Mouse (Mus musculus): ENCODE data around the gene Mrpl51. TPM values are rescaled to one million over a fixed set of nuclear protein-coding genes. Genes with fewer than 3 reads are reported as not detected.
"Not testable (repeated sequence)": the region's sequence is repeated elsewhere in the genome, so short reads cannot be mapped to it uniquely, and the experiment has no call there.

Mrpl51 gene
- total RNA-seq, 2 experiments from 2014 or later, result 70.7 to 72.3 TPM

DNA sequence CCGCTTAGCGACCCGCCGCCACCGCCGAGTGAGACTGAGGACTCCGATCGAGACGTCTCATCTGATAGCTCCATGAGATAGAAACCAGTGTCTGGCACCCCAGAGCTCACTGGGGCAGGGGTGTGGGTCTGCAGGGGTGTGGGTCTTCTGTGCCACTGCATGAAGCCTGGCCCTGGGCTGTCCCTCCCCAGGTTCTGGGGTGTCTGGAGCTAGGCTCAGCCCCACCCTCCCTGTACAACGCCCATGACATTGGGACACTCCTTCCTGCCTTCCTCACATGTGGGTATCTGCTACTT lies 31.1 kb upstream of the Mrpl51 start:
- DNase-seq, result no peak

DNA sequence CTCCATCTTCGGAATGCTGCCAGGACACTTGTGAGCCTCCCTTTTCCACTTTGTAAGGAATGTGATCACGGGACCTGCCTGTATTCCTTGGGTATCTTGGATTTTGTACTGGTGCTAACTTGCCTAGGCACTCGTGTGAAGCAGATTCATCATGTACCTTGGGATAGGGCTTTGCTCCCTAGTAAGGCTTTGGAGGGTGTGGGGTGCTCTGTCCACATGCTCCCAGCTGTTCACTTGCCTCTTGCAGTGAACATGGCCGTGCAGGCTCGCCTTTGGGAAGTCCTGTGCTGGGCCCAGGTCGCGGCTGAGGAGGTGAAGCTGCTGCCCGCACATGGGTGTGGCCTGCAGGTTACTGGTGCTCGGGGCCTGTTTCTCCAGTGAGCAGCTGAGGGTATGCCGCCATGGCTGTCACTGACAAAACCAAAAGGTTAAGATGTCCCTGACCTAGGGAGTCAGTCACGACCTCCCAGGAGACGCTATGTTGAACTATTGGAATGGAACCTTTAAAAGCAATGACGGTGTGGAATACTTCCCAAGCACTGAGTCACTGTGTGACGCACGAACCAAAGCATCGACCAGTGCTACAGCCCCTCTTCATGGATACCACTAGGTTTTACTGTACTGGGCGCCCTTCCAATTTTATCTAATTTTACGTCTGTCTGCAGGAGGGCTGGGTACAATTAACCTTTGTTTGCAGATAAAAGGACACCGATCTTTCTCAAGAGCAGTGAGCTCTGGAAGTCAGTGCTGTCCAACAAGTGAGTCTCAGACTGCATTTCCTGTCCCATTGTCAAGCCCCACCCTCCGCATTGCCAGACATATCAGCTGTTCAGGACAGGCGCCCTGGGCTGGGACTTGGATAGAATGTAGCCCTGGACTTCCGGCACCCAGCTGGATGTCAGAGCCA lies 30.5 kb upstream of the Mrpl51 start:
- peak in 1 of 2 experiments; percentile 53 for DNase-seq

- peak; percentile 62 to 65 for DNase-seq
These were observed 29.6 kb upstream of the Mrpl51 start for GRCm38 (mm10) chr6:125161971-125162370.

DNA sequence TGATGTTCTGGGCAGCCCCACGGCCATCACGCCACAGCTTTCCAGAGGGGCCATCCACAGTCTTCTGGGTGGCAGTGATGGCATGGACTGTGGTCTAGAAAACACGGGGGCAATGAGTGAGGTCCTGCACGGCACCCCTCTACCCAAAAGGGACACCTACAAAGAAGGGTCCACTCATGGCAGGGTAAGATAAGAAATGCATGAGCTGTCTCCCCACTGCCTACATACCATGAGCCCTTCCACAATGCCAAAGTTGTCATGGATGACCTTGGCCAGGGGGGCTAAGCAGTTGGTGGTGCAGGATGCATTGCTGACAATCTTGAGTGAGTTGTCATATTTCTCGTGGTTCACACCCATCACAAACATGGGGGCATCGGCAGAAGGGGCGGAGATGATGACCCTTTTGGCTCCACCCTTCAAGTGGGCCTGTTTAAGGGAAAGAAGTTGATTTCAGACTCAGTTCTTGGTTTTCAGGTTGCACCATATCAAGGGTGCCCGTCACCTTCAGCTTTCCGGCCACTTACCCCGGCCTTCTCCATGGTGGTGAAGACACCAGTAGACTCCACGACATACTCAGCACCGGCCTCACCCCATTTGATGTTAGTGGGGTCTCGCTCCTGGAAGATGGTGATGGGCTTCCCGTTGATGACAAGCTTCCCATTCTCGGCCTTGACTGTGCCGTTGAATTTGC lies 28.8 kb upstream of the Mrpl51 start:
- DNase-seq, result not testable (repeated sequence)

- DNase-seq, result peak; percentile 53
These were observed 27.6 kb upstream of the Mrpl51 start for GRCm38 (mm10) chr6:125163801-125164657.

DNA sequence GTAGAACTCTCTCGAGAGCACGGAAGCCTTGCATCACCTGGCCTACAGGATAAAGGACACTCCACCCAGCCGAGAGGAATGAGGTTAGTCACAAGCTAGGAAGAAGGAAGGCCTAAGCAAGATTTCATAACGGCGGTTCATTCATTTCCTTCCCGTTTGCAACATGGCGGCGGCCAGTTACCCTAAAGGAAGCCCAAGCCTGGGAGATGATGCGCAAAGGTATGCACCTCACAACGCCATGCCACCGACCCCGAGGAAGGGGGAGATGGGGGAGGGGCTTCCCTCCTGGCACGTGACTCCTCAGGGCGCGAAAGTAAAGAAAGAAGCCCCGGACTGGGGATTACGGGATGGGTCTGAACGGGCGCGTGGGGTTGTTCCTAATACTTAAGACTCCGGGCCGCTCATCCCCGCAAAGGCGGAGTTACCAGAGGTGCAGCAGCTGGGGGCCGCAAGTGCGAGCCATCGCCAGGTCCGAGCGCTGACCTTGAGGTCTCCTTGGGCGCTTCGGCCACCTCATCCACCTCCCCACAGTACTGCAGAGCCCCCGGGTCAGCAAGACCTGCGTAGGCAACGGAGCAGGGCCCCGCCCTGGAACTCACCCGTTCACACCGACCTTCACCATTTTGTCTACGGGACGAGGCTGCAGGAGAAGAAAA lies 26.8 kb upstream of the Mrpl51 start:
- peak; percentile 44 to 45 for DNase-seq

DNA sequence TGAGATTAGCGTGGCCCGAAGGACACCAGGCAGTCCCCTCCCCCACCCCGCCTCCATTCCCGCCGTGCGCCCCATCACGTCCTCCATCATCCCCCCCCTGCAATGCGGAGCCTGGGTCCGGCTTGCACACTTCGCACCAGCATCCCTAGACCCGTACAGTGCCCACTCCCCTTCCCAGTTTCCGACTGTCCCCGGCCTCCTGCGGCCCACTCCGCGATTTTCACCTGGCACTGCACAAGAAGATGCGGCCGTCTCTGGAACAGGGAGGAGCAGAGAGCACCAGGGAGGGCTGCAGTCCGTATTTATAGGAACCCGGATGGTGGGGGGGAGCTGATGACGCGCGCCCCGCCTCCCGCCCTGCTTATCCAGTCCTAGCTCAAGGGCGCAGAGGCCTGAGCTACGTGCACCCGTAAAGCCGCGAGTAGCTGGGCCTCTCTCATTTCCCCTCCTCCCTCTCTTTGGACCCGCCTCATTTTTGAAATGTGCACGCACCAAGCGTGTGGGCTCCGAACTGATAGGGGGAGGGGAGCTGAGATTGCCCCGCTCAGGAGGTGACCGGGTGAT lies 26.2 kb upstream of the Mrpl51 start:
- DNase-seq, result peak; percentile 98

DNA sequence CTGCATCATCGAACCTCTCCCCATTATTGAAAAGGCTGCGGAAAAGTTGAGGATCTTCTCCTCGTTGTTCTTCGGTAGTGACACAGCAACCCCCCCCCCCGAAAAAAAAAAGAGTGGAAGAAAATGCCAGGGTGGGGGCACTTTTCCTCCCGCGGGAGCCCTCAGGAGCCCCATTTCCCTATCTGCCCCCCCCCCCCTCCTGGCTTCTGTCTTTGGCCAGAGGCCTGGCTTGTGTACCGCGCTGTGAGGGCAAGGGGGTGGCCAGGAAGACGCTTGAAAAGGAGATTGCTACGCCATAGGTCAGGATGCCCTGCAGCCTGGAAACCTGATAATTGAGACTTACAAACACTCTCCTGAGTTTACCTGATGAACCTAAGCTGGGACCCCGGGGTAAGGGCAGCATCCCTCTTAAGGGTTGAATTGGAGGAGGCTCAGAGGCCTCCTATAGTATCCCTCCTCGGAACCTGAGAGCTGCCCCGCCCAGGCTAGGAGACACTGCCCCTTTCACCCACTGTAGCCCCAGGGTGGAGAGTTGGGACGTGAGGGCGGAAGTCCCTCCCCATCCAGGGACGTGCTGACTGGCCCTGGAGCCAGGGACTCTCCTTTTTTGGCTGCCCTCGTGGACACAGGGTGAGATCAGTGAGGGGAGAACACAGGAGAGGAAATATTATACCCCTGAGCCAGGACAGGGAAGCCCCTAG lies 25.4 kb upstream of the Mrpl51 start, which contains the start of gene Gapdh:
Gene Gapdh, minus strand, starts transcription at position 417 of the 701 bp plus-strand sequence.
- no peak for DNase-seq

DNA sequence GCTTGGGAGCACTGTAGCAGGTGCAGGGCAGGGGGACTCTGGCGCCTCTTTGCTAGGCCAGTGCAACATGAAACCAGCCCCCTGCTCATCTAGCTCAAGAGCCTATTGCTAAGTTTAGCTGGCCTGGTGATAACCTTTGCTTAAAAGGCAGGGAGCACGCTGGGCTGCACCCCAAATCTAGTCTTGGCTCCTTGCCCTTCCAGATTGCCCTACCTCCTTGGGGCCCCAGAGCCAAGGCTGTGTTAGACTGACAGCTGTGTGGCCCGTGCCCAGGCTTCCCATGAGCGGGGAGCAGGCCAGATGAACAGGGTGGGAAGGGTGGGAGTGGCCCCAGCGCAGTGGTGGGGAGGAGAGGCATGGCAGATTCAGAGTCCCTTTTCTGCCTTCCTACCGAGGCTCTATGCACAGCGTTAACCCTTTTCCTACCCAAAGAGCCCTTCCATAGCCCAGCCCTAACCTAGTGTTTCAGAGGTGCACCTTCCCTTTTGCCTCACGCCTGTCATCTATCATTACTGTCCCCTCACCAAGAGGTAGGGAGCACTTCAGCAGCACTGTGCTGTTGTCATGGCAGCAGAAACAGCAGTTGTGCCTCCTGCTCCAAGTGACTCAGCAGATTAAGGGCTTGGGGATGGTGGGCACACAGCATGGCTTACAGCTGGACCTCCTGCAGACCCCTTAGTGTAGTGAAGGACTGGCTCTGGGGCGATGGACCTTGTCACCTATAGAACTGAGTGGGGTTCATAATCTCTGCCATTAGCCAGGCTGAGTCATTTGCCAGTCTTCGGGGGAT lies 24.5 kb upstream of the Mrpl51 start:
- peak; percentile 55 to 59 for DNase-seq

DNA sequence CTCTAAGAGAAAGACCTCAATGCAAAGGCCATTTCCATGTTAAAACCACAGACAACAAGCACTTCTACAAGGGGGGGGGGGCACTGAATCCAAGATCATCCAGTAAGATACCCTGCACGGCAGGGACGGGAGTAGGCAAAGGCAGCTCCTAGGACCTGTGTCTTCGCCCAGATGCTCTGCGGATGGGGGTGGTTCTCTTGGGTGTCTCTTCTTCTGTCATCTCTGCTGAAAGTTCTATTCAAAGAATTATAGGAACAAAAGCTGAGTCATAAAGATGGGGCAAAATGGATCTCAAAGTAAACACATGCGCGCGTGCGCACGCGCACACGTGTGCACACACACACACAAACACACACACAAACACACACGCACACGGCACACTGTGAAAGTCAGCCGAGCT lies 23.5 kb upstream of the Mrpl51 start:
- DNase-seq, result no peak

DNA sequence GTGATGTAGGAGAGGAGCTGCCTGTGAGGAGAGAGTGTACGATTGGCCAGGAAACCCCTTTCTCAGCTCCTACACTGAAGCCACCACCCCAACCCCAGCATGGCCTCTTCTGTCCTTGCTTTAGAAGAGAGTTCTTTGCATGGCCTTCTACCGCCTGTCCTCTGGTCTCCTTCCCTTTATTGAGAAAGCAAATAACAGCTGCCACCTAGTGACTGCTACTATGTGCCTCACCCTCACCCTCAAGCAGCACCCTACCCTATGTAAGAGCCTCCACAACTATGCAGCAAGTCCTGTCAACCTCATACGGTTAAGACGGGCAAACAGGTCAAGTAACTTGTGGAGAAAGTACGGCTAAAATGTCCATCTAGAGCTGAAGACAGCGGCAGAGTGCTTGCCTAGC lies 21.4 kb upstream of the Mrpl51 start:
- no peak for DNase-seq

DNA sequence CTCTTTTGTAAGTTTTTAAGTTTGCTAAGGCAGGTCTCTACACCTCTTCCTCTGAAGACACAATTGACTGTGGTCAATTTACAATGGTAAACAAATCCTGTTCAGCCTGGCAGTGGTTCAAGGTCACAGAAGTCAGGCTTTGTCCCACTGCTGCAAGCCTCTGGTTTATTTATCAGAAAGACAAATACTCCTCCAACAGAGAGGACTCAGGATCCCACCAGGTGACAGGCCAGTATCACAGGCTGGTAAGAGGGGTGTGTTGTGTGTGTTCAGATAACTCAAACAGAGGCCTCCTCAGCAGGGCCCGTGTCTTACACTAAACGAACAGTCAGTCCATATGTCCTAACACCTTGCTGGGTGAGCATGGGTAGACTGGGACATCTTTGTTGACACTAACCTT lies 19.1 kb upstream of the Mrpl51 start:
- DNase-seq, result no peak

DNA sequence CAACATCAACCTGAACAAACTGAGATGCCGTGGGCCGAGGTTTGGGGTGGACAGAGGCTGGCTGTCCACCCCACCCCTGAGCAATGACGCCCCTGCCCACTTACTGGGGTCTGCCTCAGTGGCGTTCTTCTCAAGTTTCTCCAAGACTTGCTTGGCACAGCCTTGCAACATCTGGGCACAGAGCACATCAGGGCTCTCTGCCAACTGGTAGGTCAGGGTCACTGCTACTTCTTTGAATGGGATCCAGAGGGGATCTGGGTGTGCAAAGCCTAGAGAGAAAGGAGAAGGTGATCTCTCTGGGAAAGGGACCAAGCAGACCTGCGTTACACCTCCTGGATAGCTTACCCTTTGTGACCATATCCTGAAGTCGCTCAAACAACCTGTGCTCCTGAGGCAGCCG lies 18.3 kb upstream of the Mrpl51 start:
- no peak for DNase-seq

GRCm38 (mm10) chr6:125175469-125175868 lies 16.1 kb upstream of the Mrpl51 start:
- DNase-seq, result no peak

GRCm38 (mm10) chr6:125179601-125180000 lies 12.0 kb upstream of the Mrpl51 start:
- DNase-seq, result no peak

GRCm38 (mm10) chr6:125182133-125182532 lies 9.5 kb upstream of the Mrpl51 start:
- no peak for DNase-seq

DNA sequence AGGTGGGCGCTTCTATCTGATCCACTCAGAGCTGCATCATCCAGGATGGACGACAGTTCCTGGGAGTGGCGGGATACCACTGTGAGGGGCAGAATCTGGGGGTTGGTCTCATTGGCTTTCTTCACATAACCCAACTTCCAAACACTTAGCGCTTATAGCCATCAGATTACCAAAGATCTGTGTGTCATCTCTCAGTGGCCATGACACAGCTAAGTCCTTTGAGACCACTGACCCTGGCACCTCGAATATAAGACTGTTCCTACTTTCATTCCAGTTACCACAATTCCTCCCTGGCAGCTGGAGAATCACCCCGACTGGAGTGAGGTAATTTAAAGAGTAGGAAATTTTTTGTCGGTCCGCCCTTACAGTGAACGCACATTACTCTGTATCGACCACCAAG lies 5.4 kb upstream of the Mrpl51 start:
- no peak for DNase-seq

DNA sequence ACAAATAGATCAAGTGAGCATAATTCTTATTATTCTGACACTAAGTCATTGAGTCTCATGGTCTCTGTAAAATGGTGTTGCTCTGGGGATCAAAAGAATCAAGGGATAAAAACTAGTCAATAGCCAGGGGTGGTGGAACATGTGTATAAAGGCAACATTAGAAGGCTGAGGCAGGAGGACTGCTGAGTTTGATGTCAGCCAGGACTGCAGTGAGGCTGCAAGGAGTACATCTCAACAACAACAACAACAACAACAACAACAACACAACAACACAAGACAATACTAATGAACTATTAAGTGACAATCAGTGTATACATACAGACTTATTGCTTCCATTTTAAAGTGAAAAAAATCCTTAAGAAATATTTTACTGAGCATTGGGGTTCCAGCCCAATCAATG lies 785 bp upstream of the Mrpl51 start:
- DNase-seq, result no peak

DNA sequence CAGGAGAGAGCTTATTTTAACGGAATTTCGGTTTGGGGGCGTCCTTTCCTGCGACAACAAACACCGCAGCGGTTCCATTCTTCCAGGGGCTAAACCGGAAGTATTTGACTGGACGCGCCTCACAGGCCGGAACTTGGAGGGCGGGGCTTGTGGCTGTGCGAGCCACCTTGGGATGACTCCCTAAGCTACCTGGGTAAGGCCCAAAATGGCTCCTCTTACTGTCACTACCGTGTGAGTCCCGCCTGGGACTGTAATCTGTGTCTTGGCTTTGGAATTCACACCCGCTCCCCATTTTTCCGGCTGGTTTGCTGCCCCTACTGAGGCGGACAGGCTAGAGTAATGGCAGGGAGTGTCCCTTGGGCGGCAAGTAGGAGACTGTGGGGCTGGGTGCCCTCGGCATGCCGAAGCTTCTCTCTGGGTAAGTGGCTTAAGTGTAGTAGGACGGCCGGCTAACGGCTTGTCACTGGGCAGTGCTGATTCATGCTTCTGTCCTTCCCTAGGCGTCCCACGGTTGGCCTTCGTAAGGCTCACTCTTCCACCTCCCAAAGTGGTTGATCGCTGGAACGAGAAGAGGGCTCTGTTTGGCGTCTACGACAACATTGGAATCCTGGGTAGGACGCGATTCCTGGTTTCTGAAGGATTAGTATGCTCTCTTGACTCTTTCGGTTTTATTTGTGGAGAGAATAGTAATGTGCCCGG lies 564 bp downstream of the Mrpl51 start:
- DNase-seq, result peak; percentile 88

GRCm38 (mm10) chr6:125192841-125193240 lies 1.2 kb downstream of the Mrpl51 start:
- no peak for DNase-seq

Data from layer of hippocampus, postnatal 36 days (tissue).